7 mouse cellular contexts compared by ENCODE assay signal in the genomic region with DNA sequence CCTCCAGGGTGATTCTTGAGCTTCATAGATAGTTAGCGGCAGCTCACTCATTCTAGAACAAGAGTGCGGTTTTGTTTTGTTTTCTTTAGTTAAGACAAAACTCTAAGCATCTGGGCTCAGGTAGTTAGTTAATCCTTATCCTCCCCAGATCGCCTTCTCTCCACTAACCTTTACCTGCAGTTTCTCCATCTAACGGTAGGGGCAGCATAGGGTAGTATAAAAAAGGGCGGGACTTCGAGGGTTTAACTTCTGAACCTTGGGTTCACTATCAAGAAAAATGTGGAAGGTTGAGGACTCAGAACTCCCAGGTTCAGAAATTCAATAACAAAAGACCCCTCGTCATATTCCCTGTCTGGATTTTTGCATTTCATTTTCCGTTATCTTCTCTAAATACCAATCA. TPM values are rescaled to one million over a fixed set of nuclear protein-coding genes. Genes with fewer than 3 reads are reported as not detected.
DNase-seq lines count a peak whose midpoint lies in the region; ATAC-seq and TF ChIP-seq lines count a peak whose summit lies in the region.

No protein-coding gene starts in this region.

- H3K4me3 ChIP-seq in kidney, postnatal 0 days (replicated peaks; ENCODE audit: low read depth, low read length), result no peak overlapping the region
- no peak overlapping the region for H3K4me3 ChIP-seq in kidney, embryonic 15.5 days (replicated peaks)
- H3K4me3 ChIP-seq in E14TG2a.4 (replicated peaks; ENCODE audit: low read length), result no peak overlapping the region

- DNase-seq in kidney, postnatal 0 days (ENCODE audit: low spot score), result peak; percentile 75
- peak; percentile 73 for DNase-seq in brain, embryonic 14.5 days (ENCODE audit: low read depth)
- peak; percentile 26 to 36 for DNase-seq in kidney, postnatal 4 days
- peak; percentile 62 for DNase-seq in thymus, postnatal 14 days
- DNase-seq in frontal cortex, postnatal 14 days (ENCODE audit: low spot score in 2 of 2), result no peak

- H3K36me3 ChIP-seq in kidney, postnatal 0 days (ENCODE audit: insufficient read depth, low read length), result no peaks in the 10 kb centered on the region
- H3K36me3 ChIP-seq in kidney, embryonic 15.5 days, result no peaks in the 10 kb centered on the region
- H3K36me3 ChIP-seq in E14TG2a.4 (ENCODE audit: insufficient read depth, low read length), result no peaks in the 10 kb centered on the region

- ATAC-seq in kidney, postnatal 0 days (replicated peaks; ENCODE audit: low FRiP score, low read depth), result no peak
- no peak for ATAC-seq in kidney, embryonic 15.5 days (replicated peaks; ENCODE audit: low FRiP score)

- no peak overlapping the region for H3K9ac ChIP-seq in kidney, postnatal 0 days (ENCODE audit: low read depth, low read length)
- H3K9ac ChIP-seq in kidney, embryonic 15.5 days, result no peak overlapping the region

- peaks cover 7% of the 10 kb centered on the region; the same call in 1 of the 2 replicates for H3K4me1 ChIP-seq in kidney, postnatal 0 days (replicated peaks; ENCODE audit: insufficient read depth, low read length)
- peaks cover 35% of the 10 kb centered on the region for H3K4me1 ChIP-seq in kidney, embryonic 15.5 days
- H3K4me1 ChIP-seq in E14TG2a.4 (replicated peaks; ENCODE audit: low read depth, low read length), result peaks cover 30% of the 10 kb centered on the region

- peak; percentile 76 for TF ChIP-seq CTCF in kidney, postnatal 0 days (IDR thresholded peaks at IDR 0.05; ENCODE audit: low read depth)
- TF ChIP-seq CTCF in E14TG2a.4 (conservative IDR thresholded peaks at IDR 0.05; ENCODE audit: low read length), result peak; percentile 66
- TF ChIP-seq CTCF in brain, embryonic 14.5 days (IDR thresholded peaks at IDR 0.05; ENCODE audit: borderline replicate concordance, extremely low read depth, insufficient read depth, insufficient read length), result peak; percentile 61; the same call in 1 of the 2 replicates

- no peaks in the 10 kb centered on the region for H3K27me3 ChIP-seq in kidney, postnatal 0 days (ENCODE audit: insufficient read depth, low read length)
- 0 out of 2 replicates have a peak, but pooled peaks cover 3% of the 10 kb centered on the region for H3K27me3 ChIP-seq in kidney, embryonic 15.5 days
- peaks cover 50% of the 10 kb centered on the region for H3K27me3 ChIP-seq in E14TG2a.4 (ENCODE audit: insufficient read depth, low read length)

- WGBS in kidney, postnatal 0 days, result 26% methylated on average over 8 of the region's 8 CpGs
- 21% methylated on average over 8 of the region's 8 CpGs for WGBS in kidney, embryonic 15.5 days

- H3K4me2 ChIP-seq in kidney, postnatal 0 days (ENCODE audit: low read length), result no peak overlapping the region
- no peak overlapping the region for H3K4me2 ChIP-seq in kidney, embryonic 15.5 days

- no peak for TF ChIP-seq POLR2A in brain, embryonic 14.5 days (IDR thresholded peaks at IDR 0.05; ENCODE audit: borderline replicate concordance, extremely low read depth, insufficient read depth, insufficient read length, poor library complexity, severe bottlenecking)

- no peak overlapping the region for H3K27ac ChIP-seq in kidney, postnatal 0 days
- H3K27ac ChIP-seq in kidney, embryonic 15.5 days, result no peak overlapping the region

- no peaks in the 10 kb centered on the region for H3K9me3 ChIP-seq in kidney, postnatal 0 days (replicated peaks; ENCODE audit: low read length)
- no peaks in the 10 kb centered on the region for H3K9me3 ChIP-seq in kidney, embryonic 15.5 days (replicated peaks)
- no peaks in the 10 kb centered on the region for H3K9me3 ChIP-seq in E14TG2a.4 (ENCODE audit: low read length)

RNA-seq across cellular contexts. Expression of a gene that starts 1.0 kb away (rescaled TPM):
- 12.5 and 15.0 TPM in 2 replicates for polyA plus RNA-seq in kidney, postnatal 0 days (2015; fragmentation: Nextera tagmentation; extraction: Ambion mirVana)
- polyA plus RNA-seq in kidney, embryonic 15.5 days (2015; fragmentation: Nextera tagmentation; extraction: Ambion mirVana), result 12.5 and 13.3 TPM in 2 replicates
- 140 and 187 TPM in 2 replicates for polyA plus RNA-seq in brain, embryonic 14.5 days (2012; rRNA removed)

Comparison
In these comparisons a context has a peak if more than half of its experiments do, and no peak if none do; other contexts are left out.
1. DNase-seq: peak in kidney, postnatal 0 days (single experiment), brain, embryonic 14.5 days (single experiment), kidney, postnatal 4 days (2 of 2) and thymus, postnatal 14 days (single experiment); none in frontal cortex, postnatal 14 days (0 of 2).
2. Peak in every context shown above with its lines, with median percentiles within 50 percentile points of each other: CTCF ChIP-seq.